In genomic region chr13:44912851-44913250, GRCm38 (mm10) we compare ENCODE assay signal across 8 mouse cellular contexts.
A peak's percentile ranks its signal among the peaks of the same experiment; 100 is the strongest.
DNase-seq lines count a peak whose midpoint lies in the region; ATAC-seq lines count a peak whose summit lies in the region.

No protein-coding gene starts in this region.

- intact Hi-C loops in heart, postnatal 25 days (cut with DNase I), result loop anchor here (5.0 kb wide), 2 partner anchors 39 to 71 kb away; no protein-coding TSS in a partner anchor

- H3K4me3 ChIP-seq in heart, embryonic 12.5 days, result no peak overlapping the region
- H3K4me3 ChIP-seq in neural tube, embryonic 15.5 days (replicated peaks), result no peak overlapping the region

- no peak overlapping the region for H3K4me2 ChIP-seq in heart, embryonic 12.5 days
- no peak overlapping the region for H3K4me2 ChIP-seq in neural tube, embryonic 15.5 days

- no peak for ATAC-seq in heart, embryonic 12.5 days (ENCODE audit: insufficient number of reproducible peaks, low FRiP score)
- ATAC-seq in neural tube, embryonic 15.5 days (ENCODE audit: low FRiP score), result peak; percentile 61; the same call in 1 of the 2 replicates

- peaks cover 36% of the 10 kb centered on the region for H3K4me1 ChIP-seq in heart, embryonic 12.5 days (replicated peaks)
- peaks cover 25% of the 10 kb centered on the region for H3K4me1 ChIP-seq in neural tube, embryonic 15.5 days

- H3K9ac ChIP-seq in heart, embryonic 12.5 days, result no peak overlapping the region
- H3K9ac ChIP-seq in neural tube, embryonic 15.5 days (replicated peaks), result no peak overlapping the region

- 90% methylated on average over 2 of the region's 2 CpGs for WGBS in heart, embryonic 12.5 days
- 64% methylated on average over 2 of the region's 2 CpGs for WGBS in neural tube, embryonic 15.5 days

- no peaks in the 10 kb centered on the region for H3K27me3 ChIP-seq in heart, embryonic 12.5 days (replicated peaks)
- no peaks in the 10 kb centered on the region for H3K27me3 ChIP-seq in neural tube, embryonic 15.5 days (replicated peaks)

- peak; percentile 68 to 74 for DNase-seq in heart, adult 18-20 months
- DNase-seq in 3134 (ENCODE audit: extremely low read depth, insufficient read length, low spot score), result peak; percentile 59
- DNase-seq in cerebellum, adult 9-10 months, result peak; percentile 77
- peak; percentile 24 for DNase-seq in heart, postnatal 25 days (ENCODE audit: low spot score)
- DNase-seq in left cerebral cortex, adult 8-10 months (ENCODE audit: low spot score in 2 of 2), result no peak
- DNase-seq in frontal cortex, postnatal 14 days (ENCODE audit: low spot score in 2 of 2), result no peak

- no peak overlapping the region for H3K27ac ChIP-seq in heart, embryonic 12.5 days (ENCODE audit: poor library complexity, severe bottlenecking)
- peak overlapping the region; percentile 52 for H3K27ac ChIP-seq in neural tube, embryonic 15.5 days (replicated peaks)

- no peaks in the 10 kb centered on the region for H3K9me3 ChIP-seq in heart, embryonic 12.5 days (replicated peaks)
- H3K9me3 ChIP-seq in neural tube, embryonic 15.5 days (replicated peaks), result no peaks in the 10 kb centered on the region

- H3K36me3 ChIP-seq in heart, embryonic 12.5 days, result peaks cover 92% of the 10 kb centered on the region
- H3K36me3 ChIP-seq in neural tube, embryonic 15.5 days, result peaks cover 89% of the 10 kb centered on the region

Comparison
In these comparisons a context has a peak if more than half of its experiments do, and no peak if none do; other contexts are left out.
1. DNase-seq: peak in heart, adult 18-20 months (2 of 2), 3134 (single experiment), cerebellum, adult 9-10 months (single experiment) and heart, postnatal 25 days (single experiment); none in left cerebral cortex, adult 8-10 months (0 of 2) and frontal cortex, postnatal 14 days (0 of 2).